ENCODE assay signal across 10 mouse cellular contexts in genomic region chr5:106002330-106002729, GRCm38 (mm10).
A peak's percentile ranks its signal among the peaks of the same experiment; 100 is the strongest.
DNase-seq lines count a peak whose midpoint lies in the region; ATAC-seq and TF ChIP-seq lines count a peak whose summit lies in the region.
"Had no signal": no experiment of that assay in that cellular context is flagged by ENCODE, and none has a peak within 500 bp of the region (broad histone marks: within the 10 kb centered on the region; RNA-seq: fewer than 3 reads in every experiment).

No protein-coding gene starts in this region.

- no peak for ATAC-seq in kidney, embryonic 14.5 days (ENCODE audit: low FRiP score, low TSS enrichment)
- ATAC-seq in CD4-positive, CD25-positive, alpha-beta regulatory T cell, adult 4 months: no peak

- no peak for TF ChIP-seq POLR2A in CH12.LX (IDR thresholded peaks at IDR 0.05; ENCODE audit: low read depth, low read length)

- H3K4me3 ChIP-seq in kidney, embryonic 14.5 days (ENCODE audit: low read length): no peak overlapping the region
- H3K4me3 ChIP-seq in CH12.LX (replicated peaks in 1 of 3; ENCODE audit: low read depth in 2 of 3, low read length in 2 of 3, poor library complexity in 1 of 3): no peak overlapping the region
- H3K4me3 ChIP-seq: limb, embryonic 13.5 days had no signal

- DNase-seq in kidney, postnatal 10 days: peak; percentile 38
- DNase-seq in CH12.LX (ENCODE audit: extremely low read depth) (peak; percentile 7), MN1 (ENCODE audit: low spot score) (no peak)
- peak; percentile 61 to 68 for DNase-seq in cerebellum, adult 18-20 months
- peak; percentile 9 for DNase-seq in heart, postnatal 4 days
- DNase-seq in frontal cortex, postnatal 25 days (ENCODE audit: low spot score in 2 of 2): no peak
- DNase-seq: gastrocnemius, postnatal 14 days had no signal

- TF ChIP-seq EP300 in CH12.LX (IDR thresholded peaks at IDR 0.05; ENCODE audit: low read length): no peak

- in situ Hi-C loops in CH12.LX (cut with MboI; ENCODE audit: low pct_ligation_motif_present, low pct_unique_long_range_greater_than_20kb, low sequenced_read_pairs): no loop called here

- WGBS in kidney, embryonic 14.5 days: 33% methylated on average over 7 of the region's 7 CpGs

- H3K36me3 ChIP-seq in kidney, embryonic 14.5 days (ENCODE audit: control insufficient read depth, insufficient read depth, low read length): no peaks in the 10 kb centered on the region
- H3K36me3 ChIP-seq in CH12.LX (replicated peaks in 1 of 2; ENCODE audit: control insufficient read depth in 1 of 2, insufficient read depth in 1 of 2, low read length in 1 of 2): no peaks in the 10 kb centered on the region
- H3K36me3 ChIP-seq: limb, embryonic 13.5 days had no signal

- peak in 1 of 2 experiments; percentile 65; a peak in 2 of 4 replicates for TF ChIP-seq CTCF in CH12.LX (conservative IDR thresholded peaks at IDR 0.05 in 1 of 2, IDR thresholded peaks at IDR 0.05 in 1 of 2; ENCODE audit: low read depth in 2 of 2, low read length in 2 of 2)

- H3K27me3 ChIP-seq in kidney, embryonic 14.5 days (ENCODE audit: control insufficient read depth, insufficient read depth, low read length): no peaks in the 10 kb centered on the region
- H3K27me3 ChIP-seq in CH12.LX (replicated peaks): peaks cover 2% of the 10 kb centered on the region

- H3K79me2 ChIP-seq in CH12.LX (replicated peaks; ENCODE audit: control insufficient read depth, extremely low read depth, insufficient read depth, poor library complexity, severe bottlenecking): no peaks in the 10 kb centered on the region

- no peak overlapping the region for H3K27ac ChIP-seq in kidney, embryonic 14.5 days (ENCODE audit: low read depth, low read length)
- H3K27ac ChIP-seq in CH12.LX (ENCODE audit: insufficient read depth, low read depth): no peak overlapping the region
- H3K27ac ChIP-seq: limb, embryonic 13.5 days had no signal

- no peak overlapping the region for H3K4me2 ChIP-seq in kidney, embryonic 14.5 days (replicated peaks; ENCODE audit: low read depth, low read length)
- H3K4me2 ChIP-seq in CH12.LX (ENCODE audit: insufficient read depth, low read depth, poor library complexity, severe bottlenecking): no peak overlapping the region
- H3K4me2 ChIP-seq: limb, embryonic 13.5 days had no signal

- no peak overlapping the region for H3K9ac ChIP-seq in kidney, embryonic 14.5 days (ENCODE audit: low read depth, low read length)
- no peak overlapping the region for H3K9ac ChIP-seq in CH12.LX (ENCODE audit: insufficient read depth, low read depth)
- H3K9ac ChIP-seq: limb, embryonic 13.5 days had no signal

- H3K9me3 ChIP-seq in kidney, embryonic 14.5 days (ENCODE audit: control insufficient read depth, low read length): no peaks in the 10 kb centered on the region
- H3K9me3 ChIP-seq in CH12.LX (replicated peaks; ENCODE audit: low read length): peaks cover 2% of the 10 kb centered on the region
- H3K9me3 ChIP-seq: limb, embryonic 13.5 days had no signal

- no peaks in the 10 kb centered on the region for H3K4me1 ChIP-seq in kidney, embryonic 14.5 days (ENCODE audit: control insufficient read depth, insufficient read depth, low read length)
- H3K4me1 ChIP-seq in CH12.LX (ENCODE audit: control insufficient read depth in 1 of 2, insufficient read depth in 2 of 2): no peaks in the 10 kb centered on the region

- dilution Hi-C loops in CH12.LX (cut with MboI; ENCODE audit: extremely low pct_ligation_motif_present, extremely low pct_unique_long_range_greater_than_20kb, low sequenced_read_pairs): no loop called here

- peak; percentile 69 for TF ChIP-seq RAD21 in CH12.LX (IDR thresholded peaks at IDR 0.05; ENCODE audit: low read depth, low read length)

TF ChIP-seq in CH12.LX, 34 proteins besides CTCF, POLR2A, EP300 and RAD21:
- TF ChIP-seq SMC3 (IDR thresholded peaks at IDR 0.05; ENCODE audit: low read depth, low read length) (peak; percentile 45), JUND (conservative IDR thresholded peaks at IDR 0.05; ENCODE audit: low read depth, low read length) (no peak), UBTF (IDR thresholded peaks at IDR 0.05; ENCODE audit: low read depth, low read length) (no peak), GABPA (IDR thresholded peaks at IDR 0.05; ENCODE audit: insufficient replicate concordance, low read depth, low read length) (no peak)

Comparison
In these comparisons a context has a peak if more than half of its experiments do, and no peak if none do; other contexts are left out.
1. DNase-seq: peak in kidney, postnatal 10 days (single experiment), CH12.LX (single experiment), cerebellum, adult 18-20 months (2 of 2) and heart, postnatal 4 days (single experiment); none in MN1 (single experiment) and frontal cortex, postnatal 25 days (0 of 2).